Mouse (Mus musculus): ENCODE data around the gene Taok3.

- peak; percentile 81 for TF ChIP-seq CTCF (IDR thresholded peaks at IDR 0.05; ENCODE audit: low read depth)
- TF ChIP-seq EP300 (IDR thresholded peaks at IDR 0.05; ENCODE audit: low read depth): no peak
Measured at GRCm38 (mm10) chr5:117307699-117308098, 187.8 kb downstream of the Taok3 start.
